Mouse (Mus musculus) heart, postnatal 25 days (tissue): ENCODE measurements at regions not wholly inside any gene's neighbourhood (a gene's known extent, or its start where the extent isn't known, plus 50 kb on each side); places are given as distances from the start of the nearest gene placed in this dataset.

Source experiments
- DNase-seq: peaks from one replicate; pipeline ENCODE4 v3.0.0; 2022; ENCODE audit warnings: low spot score
- intact Hi-C: fragments of 180-260 bp; cut with DNase I; formaldehyde crosslinking; loops from one replicate; pipeline ENCODE4 v1.15.1; 2025

DNA sequence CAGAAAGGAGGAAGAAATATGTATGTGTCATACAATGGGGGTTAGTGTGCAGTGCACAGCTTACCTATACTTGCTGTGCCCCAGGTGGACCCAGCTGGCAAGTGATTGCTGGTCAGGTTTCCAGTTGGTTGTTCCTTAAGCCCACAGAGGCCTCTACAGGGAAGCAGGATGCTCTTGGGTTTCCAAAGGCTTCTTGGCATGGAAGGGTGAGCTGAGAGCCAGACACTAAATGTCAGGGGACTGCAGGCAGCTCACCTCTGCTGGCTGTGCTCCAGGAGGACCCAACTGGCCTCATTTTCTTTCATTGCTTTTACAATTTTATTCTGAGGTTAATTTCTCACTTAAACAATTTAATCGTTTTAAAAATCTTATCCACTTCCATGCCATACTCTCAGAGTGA, 108.1 kb downstream of the Gm10184 start:
- no peak for DNase-seq
- intact Hi-C loops, result no loop called here

GRCm38 (mm10) chr17:89777570-89777969, 132.7 kb downstream of the Gm10184 start:
- intact Hi-C loops, result no loop called here

DNA sequence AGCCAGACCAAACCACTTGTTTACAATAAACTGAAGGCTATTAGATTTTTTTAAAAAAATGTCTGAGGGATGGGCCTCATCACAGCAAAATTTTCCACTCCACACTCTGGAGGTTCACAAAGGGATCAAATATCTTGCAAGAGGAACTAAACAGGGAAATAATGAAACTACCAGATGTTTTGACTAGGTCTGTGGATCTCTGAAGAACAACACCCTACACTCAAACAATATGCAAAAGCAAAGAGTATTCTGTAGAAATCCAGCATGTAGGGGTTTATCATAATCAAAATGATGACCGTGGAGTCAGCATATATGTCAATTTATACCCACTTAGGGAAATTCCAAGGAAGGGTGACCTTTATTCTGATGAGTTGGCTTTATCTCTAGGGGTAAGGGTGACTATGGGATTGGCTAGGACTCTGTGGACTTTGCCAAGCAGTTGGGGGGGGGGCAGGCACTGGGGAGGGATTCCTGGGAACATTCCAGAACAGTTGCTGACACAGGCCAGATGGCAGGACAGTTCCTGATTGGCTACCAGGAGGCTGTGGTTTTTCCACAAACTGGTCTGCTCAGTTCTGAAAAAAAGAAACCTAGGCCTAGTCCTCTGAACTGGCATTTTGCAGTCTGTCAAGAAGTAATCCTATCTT, 143.9 kb downstream of the Gm10184 start:
- intact Hi-C loops, result no loop called here
- DNase-seq, result no peak

More at GRCm38 (mm10) chr17:89777570-89777969, 132.7 kb downstream of the Gm10184 start:
- no peak for DNase-seq

DNA sequence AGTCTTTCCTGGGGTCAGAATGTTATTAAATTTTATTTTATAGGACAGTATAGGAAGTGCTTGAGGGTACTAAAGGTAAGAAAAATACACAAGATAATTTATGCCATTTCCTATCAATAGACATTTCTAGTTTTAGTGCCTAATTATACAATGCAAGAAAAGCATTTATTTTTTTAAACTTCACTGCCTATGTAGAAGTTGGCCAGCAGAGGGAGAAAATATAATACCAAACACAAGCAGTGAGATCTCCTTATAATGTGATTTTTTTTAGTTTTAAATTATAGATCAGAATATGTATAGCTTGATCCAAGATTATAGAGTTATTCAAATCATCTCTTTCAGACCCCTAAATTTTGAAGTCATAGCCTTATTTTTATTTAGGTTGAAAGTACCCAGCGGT, 172.8 kb downstream of the Gm10184 start:
- intact Hi-C loops, result no loop called here
- DNase-seq, result no peak

GRCm38 (mm10) chr17:89725534-89725933, 184.7 kb downstream of the Gm10184 start:
- no peak for DNase-seq
- intact Hi-C loops, result no loop called here

DNA sequence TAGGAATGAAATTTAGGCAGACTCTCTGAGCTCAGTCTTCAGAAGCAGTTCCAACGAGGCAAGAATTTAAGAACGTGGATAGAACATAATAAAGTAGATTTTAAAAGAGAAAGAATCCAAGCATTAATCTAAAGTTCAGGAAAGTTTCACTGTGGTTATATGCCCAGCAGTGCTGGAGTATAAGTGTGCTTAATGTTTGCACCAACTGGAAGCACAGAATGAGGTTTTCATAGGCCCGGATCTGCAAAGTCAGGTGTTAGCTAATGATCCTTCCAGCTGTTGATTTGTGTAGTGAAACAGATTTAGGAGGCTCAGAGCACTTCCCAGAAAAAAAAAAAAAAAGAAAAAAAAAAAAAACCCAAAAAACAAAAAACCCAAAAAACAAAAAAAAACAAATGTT, 228.5 kb downstream of the Gm10184 start:
- DNase-seq, result no peak
- intact Hi-C loops, result no loop called here

DNA sequence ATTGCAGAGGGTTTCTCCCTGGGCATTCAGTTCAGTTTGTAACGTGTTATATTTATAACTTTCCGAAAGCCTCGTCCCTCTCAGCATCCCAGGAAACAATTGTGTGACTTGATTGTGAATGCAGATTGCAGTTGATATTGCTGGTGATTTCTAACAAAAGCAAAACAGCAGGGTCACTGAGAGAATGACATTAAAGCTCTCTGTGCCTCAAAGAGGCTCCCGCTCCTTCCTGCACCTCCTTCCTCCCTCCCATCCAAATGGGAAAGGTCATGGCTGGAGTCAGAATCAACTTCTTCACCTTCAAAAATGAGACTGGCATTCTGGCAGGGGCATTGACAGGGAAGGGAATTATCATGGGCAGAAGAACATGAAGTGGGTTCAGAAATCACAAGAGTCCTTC, 251.9 kb downstream of the Gm10184 start:
- intact Hi-C loops, result no loop called here
- no peak for DNase-seq

DNA sequence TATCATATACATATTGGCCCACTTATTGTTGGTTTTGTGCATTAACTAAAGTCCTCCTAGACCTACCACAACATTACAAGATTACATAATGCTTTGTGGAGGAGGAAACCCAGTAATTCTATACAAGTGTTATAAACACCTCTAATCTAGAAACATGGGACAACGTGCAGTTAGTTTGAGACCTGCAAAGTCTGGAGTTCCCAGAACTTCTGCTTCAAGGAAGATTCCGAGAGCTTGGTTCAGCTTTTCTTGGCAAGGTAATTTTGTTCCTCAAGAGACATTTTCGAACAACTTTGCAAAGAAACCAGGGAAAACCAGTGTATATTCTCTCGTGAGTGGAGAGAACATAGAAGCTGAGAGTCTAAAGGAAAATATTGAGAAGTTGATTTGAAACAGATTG, 254.0 kb downstream of the Gm10184 start:
- intact Hi-C loops, result no loop called here

GRCm38 (mm10) chr17:89654089-89654813, 256.0 kb downstream of the Gm10184 start:
- intact Hi-C loops, result loop anchor here (1.0 kb wide), 1 partner anchor 847 kb away; no protein-coding TSS in a partner anchor
- no peak for DNase-seq

More for the DNA sequence above, 254.0 kb downstream of the Gm10184 start:
- no peak for DNase-seq

DNA sequence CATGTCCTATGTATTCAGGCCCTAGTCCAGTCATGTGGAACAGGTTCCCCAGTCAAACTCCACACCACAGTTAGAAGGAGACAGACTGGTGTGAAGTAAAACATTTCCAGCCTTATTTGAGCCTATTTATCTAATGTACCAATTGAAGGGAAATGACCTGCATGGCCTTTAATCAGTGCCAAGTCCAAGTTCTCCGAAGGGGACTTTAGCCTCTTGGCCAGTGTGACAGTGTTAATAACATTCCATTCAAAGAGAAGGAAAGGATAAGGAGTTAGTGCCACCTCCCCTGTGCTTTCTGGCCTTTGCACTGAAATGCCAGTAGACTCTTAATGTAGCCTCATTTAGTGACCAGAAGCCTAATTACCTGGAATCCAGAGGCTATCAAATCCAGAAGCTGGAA, 264.2 kb downstream of the Gm10184 start:
- intact Hi-C loops, result no loop called here
- DNase-seq, result no peak
